Comparison of ENCODE assay signal across 12 mouse cellular contexts in genomic region chr17:84163066-84163785, GRCm38 (mm10). TPM values are rescaled to one million over a fixed set of nuclear protein-coding genes. Genes with fewer than 3 reads are reported as not detected.
DNase-seq lines count a peak whose midpoint lies in the region; ATAC-seq lines count a peak whose summit lies in the region.
"Had no signal": no experiment of that assay in that cellular context is flagged by ENCODE, and none has a peak within 500 bp of the region (broad histone marks: within the 10 kb centered on the region; RNA-seq: fewer than 3 reads in every experiment).

No protein-coding gene starts in this region.

- DNase-seq in heart, postnatal 4 days, result peak; percentile 3
- DNase-seq in spleen, postnatal 10 days (ENCODE audit: low spot score in 2 of 2), result peak; percentile 8 to 23
- no peak for DNase-seq in spleen, postnatal 36 days (ENCODE audit: low spot score in 2 of 2)
- peak; percentile 57 to 63 for DNase-seq in thymus, postnatal 36 days
- DNase-seq in frontal cortex, postnatal 14 days (ENCODE audit: low spot score in 2 of 2), result no peak
- DNase-seq: adrenal gland, postnatal 14 days had no signal

- no peak overlapping the region for H3K27ac ChIP-seq in heart, embryonic 11.5 days (ENCODE audit: low read depth, low read length)
- H3K27ac ChIP-seq in limb, embryonic 12.5 days, result 0 out of 2 replicates have a peak overlapping the region, but pooled peaks have one; percentile 29
- H3K27ac ChIP-seq: forebrain, embryonic 15.5 days; layer of hippocampus, adult 2 months; neural tube, embryonic 15.5 days had no signal

- no peak overlapping the region for H3K9ac ChIP-seq in heart, embryonic 11.5 days (ENCODE audit: low read depth, low read length)
- H3K9ac ChIP-seq in limb, embryonic 12.5 days (replicated peaks), result no peak overlapping the region
- H3K9ac ChIP-seq: forebrain, embryonic 15.5 days; neural tube, embryonic 15.5 days had no signal

- peaks cover 13% of the 10 kb centered on the region for H3K4me1 ChIP-seq in heart, embryonic 11.5 days (ENCODE audit: control insufficient read depth, insufficient read depth, low read length)
- H3K4me1 ChIP-seq in limb, embryonic 12.5 days (replicated peaks), result peaks cover 23% of the 10 kb centered on the region
- H3K4me1 ChIP-seq: forebrain, embryonic 15.5 days had no signal

- no peaks in the 10 kb centered on the region for H3K9me3 ChIP-seq in heart, embryonic 11.5 days (replicated peaks; ENCODE audit: control insufficient read depth, low read length)
- H3K9me3 ChIP-seq in limb, embryonic 12.5 days, result no peaks in the 10 kb centered on the region
- H3K9me3 ChIP-seq: forebrain, embryonic 15.5 days; G1E; neural tube, embryonic 15.5 days had no signal

- no peak overlapping the region for H3K4me2 ChIP-seq in heart, embryonic 11.5 days
- no peak overlapping the region for H3K4me2 ChIP-seq in limb, embryonic 12.5 days
- H3K4me2 ChIP-seq: forebrain, embryonic 15.5 days; neural tube, embryonic 15.5 days had no signal

- WGBS in heart, embryonic 11.5 days (ENCODE audit: insufficient replicate concordance), result 76% methylated on average over 12 of the region's 12 CpGs
- 56% methylated on average over 12 of the region's 12 CpGs for WGBS in limb, embryonic 12.5 days

- H3K4me3 ChIP-seq in heart, embryonic 11.5 days (ENCODE audit: low read depth, low read length), result no peak overlapping the region
- no peak overlapping the region for H3K4me3 ChIP-seq in limb, embryonic 12.5 days (replicated peaks)
- H3K4me3 ChIP-seq: forebrain, embryonic 15.5 days; layer of hippocampus, adult 2 months; neural tube, embryonic 15.5 days had no signal

- no peaks in the 10 kb centered on the region for H3K36me3 ChIP-seq in heart, embryonic 11.5 days (ENCODE audit: control insufficient read depth, insufficient read depth, low read length)
- H3K36me3 ChIP-seq in limb, embryonic 12.5 days, result no peaks in the 10 kb centered on the region
- H3K36me3 ChIP-seq: forebrain, embryonic 15.5 days; G1E; neural tube, embryonic 15.5 days had no signal

- no peak for ATAC-seq in heart, embryonic 11.5 days (replicated peaks; ENCODE audit: insufficient number of reproducible peaks, low FRiP score, low TSS enrichment)
- ATAC-seq in limb, embryonic 12.5 days (ENCODE audit: insufficient number of reproducible peaks, insufficient read depth, low FRiP score, low TSS enrichment, low read depth), result no peak
- ATAC-seq: forebrain, embryonic 15.5 days had no signal

- no peaks in the 10 kb centered on the region for H3K27me3 ChIP-seq in heart, embryonic 11.5 days (ENCODE audit: control insufficient read depth, insufficient read depth, low read length)
- H3K27me3 ChIP-seq in limb, embryonic 12.5 days, result no peaks in the 10 kb centered on the region
- H3K27me3 ChIP-seq: forebrain, embryonic 15.5 days; neural tube, embryonic 15.5 days had no signal

RNA-seq across cellular contexts. Expression of gene Zfp36l2, which starts 24.5 kb away (rescaled TPM):
- 10 to 100 TPM; 37.0 to 41.0 TPM for total RNA-seq in heart, postnatal 4 days (2021)
- 8.0 and 9.6 TPM in 2 replicates for polyA plus RNA-seq in heart, embryonic 11.5 days (2014; fragmentation: Nextera tagmentation; extraction: Ambion mirVana)
- 27.9 and 32.7 TPM in 2 replicates for polyA plus RNA-seq in limb, embryonic 12.5 days (2016; fragmentation: Nextera tagmentation; extraction: Ambion mirVana)

Comparison
In these comparisons a context has a peak if more than half of its experiments do, and no peak if none do; other contexts are left out.
1. DNase-seq: peak in heart, postnatal 4 days (single experiment), spleen, postnatal 10 days (2 of 2) and thymus, postnatal 36 days (2 of 2); none in spleen, postnatal 36 days (0 of 2) and frontal cortex, postnatal 14 days (0 of 2).